Mouse (Mus musculus): ENCODE data around the gene Avpr1a. TPM values are rescaled to one million over a fixed set of nuclear protein-coding genes. Genes with fewer than 3 reads are reported as not detected.

Avpr1a gene
- not detected for polyA plus RNA-seq (2017; shearing (Covaris generic))

GRCm38 (mm10) chr10:122447861-122448716 is at the start of gene Avpr1a:
Gene Avpr1a, plus strand, starts transcription at chr10:122448499.

Other genes starting within 250 kb of the Avpr1a start
- 86.6 TPM for gene Ppm1h, start 230.3 kb downstream of the Avpr1a start, polyA plus RNA-seq (2017; shearing (Covaris generic))

All from effector memory CD4-positive, alpha-beta T cell, adult 7 months (primary cell).